Mouse (Mus musculus) lung, embryonic 14.5 days (tissue): Measurements from ENCODE around the gene Stambpl1. TPM values are rescaled to one million over a fixed set of nuclear protein-coding genes. Genes with fewer than 3 reads are reported as not detected.
A peak's percentile ranks its signal among the peaks of the same experiment; 100 is the strongest.

Experiments
- ATAC-seq: fragments of 200-750 bp; cut with Nextera tagmentation; 2 replicates; pipeline ENCODE4 v1.8.0; 2017; ENCODE audit warnings: mild to moderate bottlenecking, moderate TSS enrichment, moderate library complexity; ENCODE audit not compliant: insufficient read depth
- DNase-seq: peaks from one replicate; pipeline ENCODE4 v3.0.0-alpha.2; 2015
- H3K27ac ChIP-seq: fragments of 300-500 bp; sonication (generic); 2 replicates; pipeline ENCODE4 v1.5.1; 2014; ENCODE audit warnings: low read depth, mild to moderate bottlenecking, moderate library complexity
- H3K27me3 ChIP-seq: fragments of 300-500 bp; sonication (generic); 2 replicates; pipeline ENCODE4 v1.6.1; 2014; ENCODE audit warnings: low read length, control low read depth; ENCODE audit not compliant: insufficient read depth
- H3K36me3 ChIP-seq: fragments of 300-500 bp; sonication (generic); 2 replicates; pipeline ENCODE4 v1.6.1; 2014; ENCODE audit warnings: control low read depth; ENCODE audit not compliant: insufficient read depth
- H3K4me1 ChIP-seq: fragments of 300-500 bp; sonication (generic); 2 replicates; pipeline ENCODE4 v1.6.1; 2014; ENCODE audit warnings: antibody characterized with exemption, control low read depth; ENCODE audit not compliant: insufficient read depth
- H3K4me2 ChIP-seq: fragments of 300-500 bp; sonication (generic); 2 replicates; pipeline ENCODE4 v1.6.1; 2014; ENCODE audit warnings: mild to moderate bottlenecking
- H3K4me3 ChIP-seq: fragments of 300-500 bp; sonication (generic); 2 replicates; pipeline ENCODE4 v1.5.1; 2014; ENCODE audit warnings: low read depth, low read length
- H3K9ac ChIP-seq: fragments of 300-500 bp; sonication (generic); 2 replicates; pipeline ENCODE4 v1.6.1; 2014
- H3K9me3 ChIP-seq: fragments of 300-500 bp; sonication (generic); 2 replicates; pipeline ENCODE4 v1.6.1; 2016; ENCODE audit warnings: low read depth, low read length, control low read depth
- CTCF ChIP-seq: IDR thresholded peaks from 2 replicates; pipeline ENCODE4 v1.5.1; 2016; ENCODE audit warnings: antibody characterized with exemption, low read depth
- WGBS: fragments of 180-500 bp; shearing (Covaris S2); extraction: QIAGEN DNeasy Blood & Tissue Kit; methylation state at CpG from one replicate; pipeline ENCODE4 v1.1.7; 2014; 5-methylcytosine and 5-hydroxymethylcytosine counted together
- polyA plus RNA-seq: library from polyadenylated mRNA; unstranded; fragments of >200 nt; fragmentation: Nextera tagmentation; extraction: Ambion mirVana; gene quantifications from 2 replicates; pipeline ENCODE4 v1.2.1, GENCODE M21; 2014

The Stambpl1 gene
- polyA plus RNA-seq: 9.8 and 11.1 TPM in 2 replicates

DNA sequence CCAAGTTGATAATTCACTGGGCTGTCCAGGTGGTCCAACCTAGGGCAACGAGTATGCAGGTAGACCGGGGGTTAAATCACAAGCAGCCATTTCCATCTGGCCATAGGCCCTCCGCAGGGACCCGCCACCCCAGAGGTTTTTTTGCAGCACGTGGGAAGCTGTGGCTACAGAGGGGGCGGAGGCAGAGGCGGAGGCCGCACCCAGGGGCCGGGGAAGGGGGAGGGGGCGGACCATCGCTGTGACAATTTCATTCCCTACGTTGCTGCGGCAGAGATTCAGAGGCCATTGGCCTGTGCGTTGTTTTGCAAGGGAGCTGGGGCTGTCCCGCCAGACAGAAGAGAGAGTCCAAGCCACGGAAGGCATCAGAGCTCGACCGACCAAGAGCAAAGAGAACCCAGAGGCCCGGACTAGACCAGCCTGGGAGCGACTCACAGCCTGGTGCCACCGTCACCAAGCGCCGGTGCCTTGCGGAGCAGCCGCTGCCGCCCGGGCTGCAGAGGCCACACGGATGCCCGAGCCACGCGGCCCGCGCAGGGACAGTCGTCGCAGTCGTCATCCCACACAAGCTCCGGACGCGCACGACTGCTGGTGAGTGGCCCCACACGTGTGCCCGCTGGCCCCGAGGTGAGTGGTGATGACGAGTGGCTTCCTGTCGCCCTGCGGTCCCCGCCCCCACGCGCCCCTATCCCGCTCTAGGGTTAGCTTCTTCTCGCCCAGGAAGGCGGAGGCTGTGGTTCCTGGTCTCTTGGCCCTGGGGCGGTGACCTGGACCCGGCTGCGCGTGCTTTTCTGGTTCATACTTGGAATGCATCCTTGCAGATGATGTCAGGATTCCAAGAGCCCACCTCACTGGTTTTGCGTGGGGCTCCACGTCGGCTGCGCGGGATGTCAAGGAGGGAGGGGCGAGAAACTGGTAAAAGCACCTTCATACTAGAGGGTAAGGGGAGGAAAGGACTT is at the start of gene Stambpl1:
Gene Stambpl1 (plus strand): TSS at position 222 of the 956 bp plus-strand sequence.
- Histone ChIP-seq H3K9ac (peak within 1 kb of the TSS; percentile 68), H3K4me1 (peaks cover 2% of the 10 kb centered on the region; the same call in 1 of the 2 replicates), H3K9me3 (no peaks in the 10 kb centered on the region), H3K27ac (peak within 1 kb of the TSS; percentile 42; the same call in 1 of the 2 replicates), H3K36me3 (no peaks in the 10 kb centered on the region), H3K4me2 (peak within 1 kb of the TSS; percentile 97), H3K27me3 (no peaks in the 10 kb centered on the region), H3K4me3 (peak within 1 kb of the TSS; percentile 68)
- TF ChIP-seq CTCF: no peak
- DNase-seq (peak; percentile 77), ATAC-seq (peak; percentile 91)
- WGBS: under 1% methylated on average over 62 of the region's 62 CpGs

DNA sequence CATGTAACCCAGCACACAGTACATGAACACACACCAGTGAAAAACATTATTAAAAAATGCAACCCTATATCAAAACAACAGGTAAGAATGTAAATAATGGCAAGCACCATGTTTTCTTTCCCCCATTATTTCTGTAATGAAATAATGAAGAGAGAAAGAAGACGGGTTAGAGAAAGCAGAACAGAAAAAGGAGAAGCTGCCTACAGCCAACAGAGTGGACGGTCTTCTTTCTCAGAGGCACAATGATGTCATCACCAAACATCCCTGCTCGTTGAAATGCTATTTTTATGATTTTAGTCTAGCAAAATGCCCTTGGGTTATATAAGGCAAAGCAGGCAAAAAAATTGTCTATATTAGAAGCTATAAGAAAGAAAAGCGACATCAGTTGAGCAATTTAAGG is 43.6 kb upstream of the Stambpl1 start:
- H3K27me3 ChIP-seq: no peaks in the 10 kb centered on the region
- no peak for TF ChIP-seq CTCF
- H3K27ac ChIP-seq: no peak overlapping the region
- no peak overlapping the region for H3K4me3 ChIP-seq
- no peak overlapping the region for H3K4me2 ChIP-seq
- no peaks in the 10 kb centered on the region for H3K9me3 ChIP-seq
- H3K36me3 ChIP-seq: no peaks in the 10 kb centered on the region
- H3K9ac ChIP-seq: no peak overlapping the region
- H3K4me1 ChIP-seq: no peaks in the 10 kb centered on the region
- DNase-seq (no peak), ATAC-seq (no peak)
- WGBS: 70% methylated on average over 4 of the region's 4 CpGs

DNA sequence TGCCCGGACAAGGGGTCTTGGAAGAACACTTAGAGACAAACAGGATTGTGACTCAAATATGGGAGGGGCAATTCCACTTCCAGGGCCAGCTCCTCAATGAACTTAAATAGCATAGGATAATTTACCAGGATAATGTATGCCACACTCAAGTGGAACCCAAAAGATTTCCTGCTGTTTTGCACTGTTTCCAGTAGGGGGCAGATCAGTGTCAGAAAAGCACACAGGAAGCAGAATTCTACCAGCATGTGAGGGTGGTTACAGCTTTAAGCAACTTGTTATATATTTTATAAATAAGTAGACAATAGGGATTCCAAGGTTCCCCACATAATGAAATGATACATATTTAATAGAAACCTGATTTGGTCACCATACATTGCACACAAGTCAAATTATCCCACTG is 40.1 kb upstream of the Stambpl1 start:
- TF ChIP-seq CTCF: peak; percentile 70
- H3K9me3 ChIP-seq: no peaks in the 10 kb centered on the region
- no peaks in the 10 kb centered on the region for H3K36me3 ChIP-seq
- peak; percentile 73 for DNase-seq
- H3K27me3 ChIP-seq: no peaks in the 10 kb centered on the region
- H3K27ac ChIP-seq: no peak overlapping the region
- no peak overlapping the region for H3K4me3 ChIP-seq
- ATAC-seq: no peak
- 72% methylated on average over 1 of the region's 1 CpGs for WGBS
- H3K4me1 ChIP-seq: 0 out of 2 replicates have a peak, but pooled peaks cover 2% of the 10 kb centered on the region
- no peak overlapping the region for H3K9ac ChIP-seq
- H3K4me2 ChIP-seq: no peak overlapping the region

DNA sequence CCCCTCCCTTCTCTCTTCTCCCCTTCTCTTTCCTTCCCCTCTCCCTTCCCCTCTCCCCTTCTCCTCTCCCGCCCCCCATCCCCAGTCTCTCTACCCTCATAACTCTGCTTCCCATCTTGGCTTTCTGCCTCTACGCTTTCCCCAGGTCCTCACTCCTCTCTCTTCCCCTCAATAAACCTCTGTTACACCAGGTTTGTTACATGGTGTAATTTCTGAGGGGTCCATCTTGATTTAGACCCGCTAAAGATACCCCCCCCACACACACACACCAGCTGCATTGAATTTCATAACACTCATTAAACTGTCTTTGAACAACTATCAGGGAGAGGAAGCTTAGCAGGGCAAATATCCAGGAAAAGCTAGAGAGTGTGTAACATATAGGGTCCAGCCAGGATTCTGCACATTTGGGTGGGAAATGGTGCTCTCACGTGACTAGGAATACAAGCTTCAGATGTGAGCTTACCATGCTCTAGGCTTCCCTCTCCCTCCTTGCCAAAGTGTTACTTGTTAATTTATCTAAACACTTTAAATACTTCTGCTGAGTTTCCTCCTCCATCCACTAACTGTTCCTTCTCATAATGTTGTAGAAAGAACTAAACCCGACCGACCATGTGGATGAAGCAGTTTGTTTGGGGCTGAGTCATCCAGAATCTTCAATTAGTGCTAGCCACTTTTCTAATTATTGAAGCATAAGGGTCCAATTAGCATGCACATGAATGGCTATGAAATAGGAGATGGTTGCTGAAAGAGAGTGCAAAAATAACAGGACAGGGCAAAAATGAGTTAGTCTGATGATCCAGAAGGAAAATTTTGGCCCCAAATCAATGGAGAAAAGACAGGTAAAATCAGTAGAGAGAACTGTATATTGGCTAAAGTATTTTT is 38.5 kb upstream of the Stambpl1 start:
- peak; percentile 96 for ATAC-seq
- Histone ChIP-seq H3K4me2 (no peak overlapping the region), H3K9me3 (no peaks in the 10 kb centered on the region), H3K9ac (no peak overlapping the region), H3K36me3 (no peaks in the 10 kb centered on the region), H3K4me3 (no peak overlapping the region), H3K27ac (no peak overlapping the region), H3K27me3 (no peaks in the 10 kb centered on the region), H3K4me1 (0 out of 2 replicates have a peak, but pooled peaks cover 2% of the 10 kb centered on the region)
- WGBS: 56% methylated on average over 6 of the region's 6 CpGs
- DNase-seq: peak; percentile 86
- no peak for TF ChIP-seq CTCF

DNA sequence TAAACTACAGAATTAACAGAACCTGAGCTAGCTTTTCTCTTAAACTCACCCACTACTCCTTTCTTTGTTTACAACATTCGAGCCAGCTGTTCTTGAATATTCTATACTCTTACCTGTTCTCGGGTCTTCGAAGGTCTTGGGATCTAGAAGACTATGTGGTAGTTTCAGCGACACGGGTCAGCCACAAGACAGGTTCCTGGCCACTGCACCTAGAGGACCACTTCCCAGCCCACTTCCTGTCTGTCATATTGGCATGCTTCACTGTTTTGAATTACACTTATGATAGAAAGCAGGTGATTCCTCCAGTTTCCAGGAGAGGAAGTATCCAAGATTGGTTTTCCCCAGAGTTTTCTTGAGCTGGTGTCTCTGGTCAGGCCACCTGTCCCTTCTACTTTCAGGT is 29.3 kb upstream of the Stambpl1 start:
- Histone ChIP-seq H3K9ac (no peak overlapping the region), H3K4me1 (no peaks in the 10 kb centered on the region), H3K9me3 (no peaks in the 10 kb centered on the region), H3K27ac (no peak overlapping the region), H3K36me3 (no peaks in the 10 kb centered on the region), H3K4me2 (no peak overlapping the region), H3K4me3 (no peak overlapping the region), H3K27me3 (no peaks in the 10 kb centered on the region)
- 75% methylated on average over 5 of the region's 5 CpGs for WGBS
- DNase-seq (no peak), ATAC-seq (no peak)
- TF ChIP-seq CTCF: no peak

DNA sequence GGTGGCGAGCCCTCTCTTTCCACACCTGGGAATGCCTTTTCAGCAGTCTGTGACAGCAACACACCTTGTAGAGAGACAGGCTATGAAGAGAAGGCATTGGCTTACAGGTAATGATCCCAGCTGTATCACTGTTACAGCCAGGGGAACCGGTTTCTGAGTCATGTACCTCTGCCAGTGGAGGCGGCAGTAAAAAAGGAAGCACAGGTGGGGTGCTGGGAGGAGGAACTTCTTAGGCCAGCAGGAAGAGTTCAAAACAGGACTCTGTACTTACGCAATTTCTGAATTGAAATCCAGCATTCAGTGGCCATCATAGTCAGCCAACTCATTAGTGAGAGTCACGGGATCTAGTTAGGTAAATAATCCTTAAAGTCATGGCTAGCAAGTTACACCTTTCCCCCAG is 26.1 kb upstream of the Stambpl1 start, which contains the start of gene Ankrd22:
Gene Ankrd22 (minus strand): TSS at position 163 of the 400 bp plus-strand sequence.
- 0 out of 2 replicates have a peak, but pooled peaks have one; percentile 14 for ATAC-seq

DNA sequence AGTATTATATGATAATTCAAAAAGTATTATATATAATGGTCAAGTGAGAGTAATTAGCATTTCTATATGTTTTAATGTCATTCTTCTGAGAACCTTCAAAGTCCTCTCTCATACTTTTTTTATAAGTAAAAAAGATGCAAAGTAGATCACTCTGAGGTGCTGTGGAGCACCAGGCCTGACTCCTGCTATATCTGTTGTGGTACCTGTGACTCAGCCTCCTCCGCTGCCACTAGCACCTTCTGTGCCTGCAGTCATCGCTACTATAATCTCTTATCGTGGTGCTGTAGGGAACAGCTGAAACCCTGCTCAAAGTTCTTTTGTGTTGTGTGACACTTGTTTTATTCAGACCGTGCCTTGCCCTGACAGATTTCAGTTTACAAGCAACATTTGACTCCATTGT is 25.6 kb upstream of the Stambpl1 start:
- Histone ChIP-seq H3K36me3 (no peaks in the 10 kb centered on the region), H3K4me1 (no peaks in the 10 kb centered on the region), H3K9ac (no peak overlapping the region), H3K9me3 (no peaks in the 10 kb centered on the region), H3K27me3 (no peaks in the 10 kb centered on the region), H3K27ac (no peak overlapping the region), H3K4me2 (no peak overlapping the region), H3K4me3 (no peak overlapping the region)
- TF ChIP-seq CTCF: no peak
- DNase-seq (no peak), ATAC-seq (no peak)
- 73% methylated on average over 4 of the region's 4 CpGs for WGBS

More for the DNA sequence above, 26.1 kb upstream of the Stambpl1 start, which contains the start of gene Ankrd22:
- DNase-seq: no peak
- no peak within 1 kb of the TSS for H3K9ac ChIP-seq
- TF ChIP-seq CTCF: no peak
- no peak within 1 kb of the TSS for H3K4me3 ChIP-seq
- no peaks in the 10 kb centered on the region for H3K27me3 ChIP-seq
- H3K4me1 ChIP-seq: no peaks in the 10 kb centered on the region
- no peaks in the 10 kb centered on the region for H3K36me3 ChIP-seq
- 58% methylated on average over 5 of the region's 5 CpGs for WGBS
- no peak within 1 kb of the TSS for H3K4me2 ChIP-seq
- no peak within 1 kb of the TSS for H3K27ac ChIP-seq
- no peaks in the 10 kb centered on the region for H3K9me3 ChIP-seq
